Mouse (Mus musculus) frontal cortex, postnatal 25 days (tissue): ENCODE measurements around the gene Cdc37.

ENCODE experiments used
- DNase-seq, 2 experiments: peaks; one replicate each; pipeline ENCODE4 v3.0.0; 2022; ENCODE audit warnings: low spot score in 2 of 2

Gene Cdc37

DNA sequence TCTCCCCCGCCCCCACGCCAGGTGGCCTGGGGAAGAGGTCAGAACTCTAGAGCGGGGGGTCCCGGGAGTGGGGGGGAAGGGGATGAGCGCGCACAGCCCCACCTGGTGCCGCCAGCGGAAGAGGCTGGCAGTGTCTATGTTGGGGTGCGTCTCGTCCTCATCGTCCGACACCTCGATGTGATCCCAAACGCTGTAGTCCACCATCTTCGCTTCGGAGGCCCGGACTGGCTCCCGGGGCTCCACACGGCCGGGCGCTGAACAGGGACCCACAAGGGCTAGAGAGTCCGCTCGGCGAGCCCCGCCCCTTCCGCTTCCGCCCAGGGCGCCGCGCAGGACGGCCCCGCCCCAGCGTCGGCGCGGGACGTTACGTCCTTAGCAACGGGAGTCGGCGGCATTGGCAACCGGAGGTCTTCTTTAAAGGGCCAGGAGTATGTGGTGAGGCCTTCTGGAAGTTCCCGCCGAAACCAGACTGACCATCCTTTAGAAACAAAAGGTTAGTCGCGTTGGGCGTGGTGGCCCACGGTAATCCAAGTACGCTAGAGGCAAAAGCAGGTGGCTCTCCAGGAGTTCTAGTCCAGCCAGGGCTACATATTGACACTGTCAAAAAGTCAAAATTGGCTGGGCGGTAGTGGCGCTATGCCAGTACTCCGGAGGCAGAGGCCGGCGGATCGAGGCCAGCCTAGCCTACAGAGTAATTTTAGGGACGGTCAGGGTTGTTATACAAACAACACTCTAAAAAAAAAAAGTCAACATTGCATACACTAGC is at the start of gene Cdc37:
Cdc37 (minus strand) TSS at position 329 of the 766 bp plus-strand sequence.
- peak; percentile 78 to 85 for DNase-seq

DNA sequence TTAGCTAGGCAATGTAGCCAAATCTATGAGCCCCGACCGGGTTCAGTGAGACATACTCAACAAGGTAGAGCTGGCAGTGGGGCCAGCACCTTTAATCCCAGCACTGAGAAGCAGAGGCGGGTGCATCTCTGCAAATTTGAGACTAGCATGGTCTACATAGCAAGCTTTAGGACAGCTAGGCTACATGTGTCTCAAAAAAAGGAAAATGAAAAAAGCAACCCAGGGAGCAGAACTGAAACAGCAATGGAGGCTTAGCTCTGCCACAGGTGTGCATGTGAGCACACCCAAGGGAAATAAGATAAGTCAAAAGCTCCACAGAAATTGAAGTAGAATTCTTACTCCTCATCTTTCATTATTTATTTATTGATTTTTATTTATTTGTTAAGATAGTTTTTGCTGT is 49.2 kb upstream of the Cdc37 start:
- DNase-seq = no peak

DNA sequence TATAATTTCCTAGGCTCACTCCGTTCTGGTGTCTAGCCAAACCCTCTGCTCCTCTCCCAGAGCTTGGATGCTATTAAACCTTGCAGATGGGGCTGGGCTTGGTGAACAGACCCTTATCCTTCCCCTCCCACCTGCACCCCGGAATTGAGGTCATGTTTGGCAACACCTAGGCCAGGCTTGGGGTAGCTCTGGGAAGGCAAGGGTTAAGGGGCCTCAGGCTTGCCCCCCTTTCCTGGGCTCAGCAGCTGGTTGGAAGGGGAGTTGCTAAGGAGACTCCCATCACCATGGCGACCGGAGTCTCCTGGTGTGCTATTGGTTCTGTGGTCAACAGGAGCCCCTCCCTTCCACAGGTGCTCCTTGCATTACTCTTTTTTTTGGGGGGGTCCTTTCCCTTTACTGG is 48.2 kb upstream of the Cdc37 start:
- DNase-seq = peak; percentile 51 to 55

DNA sequence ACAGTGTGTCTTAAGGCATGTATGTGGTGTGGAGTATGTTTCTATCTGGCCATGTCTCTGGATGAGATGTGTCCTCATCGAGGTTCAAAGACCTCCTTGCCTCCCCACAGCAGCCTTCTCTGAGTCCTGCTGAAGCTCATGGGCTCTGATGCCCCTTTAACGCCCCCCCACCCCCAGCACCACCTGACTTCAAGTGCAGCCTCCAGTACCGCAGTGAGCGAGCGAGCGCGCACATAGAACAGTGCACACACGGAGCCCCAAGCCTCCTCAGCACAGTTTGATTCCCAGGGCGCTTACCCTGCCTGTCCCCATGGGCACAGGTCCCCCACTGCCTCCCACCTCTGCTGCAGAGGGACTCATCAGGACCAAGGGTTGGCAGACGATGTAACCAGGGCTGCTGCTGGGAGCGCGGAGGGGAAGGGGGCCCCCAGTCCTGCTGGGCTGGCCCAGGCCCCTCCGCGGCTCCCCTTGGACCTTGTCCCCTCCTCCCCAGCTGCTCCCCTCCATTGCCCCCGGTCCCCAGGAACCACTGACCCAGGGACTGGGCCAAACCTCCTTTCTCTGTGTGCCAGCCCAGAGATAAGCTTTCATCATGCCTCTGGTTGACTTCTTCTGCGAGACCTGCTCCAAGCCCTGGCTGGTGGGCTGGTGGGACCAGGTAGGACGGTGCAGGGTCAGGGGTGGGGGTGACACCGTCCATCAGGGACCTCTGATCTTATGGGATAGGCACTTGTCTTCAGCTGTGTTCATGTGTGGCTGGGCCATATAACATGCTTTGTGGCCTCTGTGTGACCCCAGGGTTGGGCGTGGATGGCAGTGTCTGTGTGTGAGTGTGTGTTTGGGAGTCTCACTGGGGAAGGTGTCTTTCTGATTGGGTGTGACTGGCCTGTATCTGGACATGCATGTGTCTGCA is 47.0 kb upstream of the Cdc37 start:
- peak in 1 of 2 experiments; percentile 47 for DNase-seq

DNA sequence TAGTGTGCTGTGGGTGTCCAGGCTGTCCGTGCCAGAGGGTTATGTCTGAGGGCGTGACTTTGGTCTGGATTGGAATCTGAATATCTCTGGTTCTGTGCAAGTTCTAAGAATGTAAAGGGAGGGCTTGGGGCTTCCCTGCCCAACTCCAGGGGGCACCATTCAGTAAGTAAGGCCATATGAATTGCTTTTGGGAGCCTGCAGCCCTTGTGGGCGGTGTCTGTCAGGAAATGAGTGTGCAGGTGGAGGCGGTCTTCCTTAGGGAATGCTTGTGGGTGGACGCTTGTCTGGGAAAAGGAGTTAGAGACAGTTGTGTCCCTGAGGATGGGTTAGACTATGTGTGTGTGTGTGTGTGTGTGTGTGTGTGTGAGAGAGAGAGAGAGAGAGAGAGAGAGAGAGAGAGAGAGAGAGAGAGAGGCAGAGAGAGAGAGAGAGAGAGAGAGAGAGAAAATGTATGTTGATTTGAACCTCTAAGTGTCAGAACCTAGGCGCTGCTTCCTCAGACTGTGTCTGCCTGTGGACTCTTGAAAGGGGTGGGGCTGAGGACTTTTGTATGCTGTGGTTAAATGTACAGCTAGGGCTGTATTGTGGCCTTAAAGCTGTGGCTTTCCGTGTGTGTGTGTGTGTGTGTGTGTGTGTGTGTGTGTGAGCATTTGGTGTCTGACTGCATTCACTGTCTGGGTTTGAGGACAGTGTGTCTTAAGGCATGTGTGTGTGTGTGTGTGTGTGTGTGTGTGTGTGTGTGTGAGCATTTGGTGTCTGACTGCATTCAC is 46.1 kb upstream of the Cdc37 start:
- DNase-seq = peak in 1 of 2 experiments; percentile 45

DNA sequence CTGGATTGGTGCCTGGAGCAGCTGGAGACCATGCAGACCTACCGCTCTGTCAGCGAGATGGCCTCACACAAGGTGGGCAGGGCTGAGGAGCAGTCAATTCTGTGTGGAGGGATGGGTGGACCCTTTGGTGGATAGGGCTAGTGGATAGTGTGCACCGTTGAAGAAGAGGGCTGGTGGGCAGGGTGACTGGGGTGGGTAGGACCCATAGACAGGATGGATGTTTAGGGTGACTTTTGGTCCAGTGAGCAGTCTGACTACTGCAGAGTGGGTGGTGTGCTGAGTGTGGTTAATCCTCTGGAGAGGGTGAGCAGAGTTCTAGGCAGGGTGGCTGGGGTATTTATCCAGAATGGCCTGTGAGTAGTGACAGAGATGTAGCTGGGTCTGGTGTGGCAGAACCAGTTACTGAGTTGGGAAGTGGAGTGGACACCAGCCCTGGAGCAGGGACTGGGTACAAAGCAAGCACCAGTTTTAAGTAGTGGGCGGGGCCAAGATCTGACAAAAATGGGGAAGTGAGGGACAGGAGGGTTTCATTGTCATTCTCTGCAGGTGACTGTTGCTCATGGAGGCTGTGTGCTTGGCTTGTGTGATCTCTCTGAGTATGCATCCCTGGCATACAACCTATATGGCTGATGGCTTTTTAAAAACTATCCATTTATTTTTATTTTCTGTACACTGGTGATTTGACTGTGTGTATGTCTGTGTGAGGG is 45.2 kb upstream of the Cdc37 start:
- DNase-seq = no peak

DNA sequence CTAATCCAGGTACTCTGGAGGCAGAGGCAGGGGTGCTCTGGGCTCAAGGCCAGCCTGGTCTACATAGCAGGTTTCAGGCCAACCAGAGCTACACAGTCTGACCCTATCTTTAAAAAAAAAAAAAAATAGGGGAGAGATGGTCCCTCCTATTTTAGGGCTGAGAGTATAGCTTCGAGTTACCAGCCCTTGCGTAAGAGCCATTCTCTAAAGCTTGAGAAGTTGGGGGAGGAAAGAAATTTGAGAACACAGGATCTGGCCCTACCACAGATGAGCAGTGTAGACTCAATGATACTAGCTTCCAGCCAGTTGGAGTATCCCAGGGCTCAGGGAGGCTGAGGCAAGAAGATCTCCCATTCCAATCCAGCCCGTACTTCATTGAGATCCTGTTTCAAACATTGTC is 44.0 kb upstream of the Cdc37 start:
- DNase-seq = no peak

DNA sequence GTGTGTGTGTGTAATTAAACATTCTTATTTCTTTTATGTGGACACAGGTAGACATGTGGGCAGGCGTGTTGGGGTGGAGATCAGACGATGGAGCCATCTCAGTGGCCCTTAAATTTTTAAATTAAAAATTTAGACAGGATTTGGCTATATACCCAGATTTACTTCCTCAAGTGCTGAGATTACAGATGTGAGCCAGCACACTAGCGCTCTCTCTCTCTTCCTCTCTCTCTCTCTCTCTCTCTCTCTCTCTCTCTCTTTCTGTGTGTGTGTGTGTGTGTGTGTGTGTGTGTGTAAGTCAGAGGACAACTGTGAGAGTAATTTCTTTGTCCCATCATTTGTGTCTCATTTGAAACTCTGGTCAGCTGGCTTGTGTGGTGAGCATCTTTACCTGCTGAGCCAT is 40.9 kb upstream of the Cdc37 start:
- no peak for DNase-seq

DNA sequence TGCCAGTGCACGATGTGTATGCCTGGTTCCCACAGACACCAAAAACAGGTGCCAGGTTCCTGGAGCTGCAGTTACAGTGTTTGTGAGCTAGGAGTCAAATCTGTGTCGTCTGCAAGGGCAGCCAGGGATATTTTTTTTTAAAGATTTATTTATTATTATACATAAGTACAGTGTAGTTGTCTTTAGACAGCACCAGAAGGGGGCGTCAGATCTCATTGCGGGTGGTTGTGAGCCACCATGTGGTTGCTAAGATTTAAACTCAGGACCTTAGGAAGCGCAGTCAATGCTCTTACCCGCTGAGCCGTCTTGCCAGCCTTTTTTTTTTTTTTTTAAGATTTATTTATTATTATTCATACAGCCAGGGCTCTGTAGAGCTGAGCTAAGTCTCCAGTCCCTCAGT is 40.1 kb upstream of the Cdc37 start:
- DNase-seq = no peak

DNA sequence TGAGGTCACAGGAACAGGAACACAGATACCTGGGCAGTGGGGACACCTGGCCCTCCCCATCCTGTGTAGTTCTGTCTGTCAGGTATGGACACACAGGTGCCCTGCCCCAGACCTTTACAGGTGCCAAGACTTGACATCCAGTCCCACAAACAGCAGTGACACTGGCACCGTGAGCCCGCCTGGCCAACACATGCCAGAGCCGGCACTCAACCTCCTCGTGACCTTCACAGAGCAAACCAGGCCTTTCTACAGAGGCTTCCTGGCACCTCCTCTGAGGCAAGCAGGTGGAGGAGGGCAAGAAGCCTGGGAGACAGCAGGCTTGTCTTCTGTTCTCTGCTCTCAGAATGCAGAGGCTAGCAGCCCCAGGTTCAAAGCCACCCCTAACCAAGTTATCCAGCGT is 35.7 kb upstream of the Cdc37 start:
- DNase-seq = no peak

DNA sequence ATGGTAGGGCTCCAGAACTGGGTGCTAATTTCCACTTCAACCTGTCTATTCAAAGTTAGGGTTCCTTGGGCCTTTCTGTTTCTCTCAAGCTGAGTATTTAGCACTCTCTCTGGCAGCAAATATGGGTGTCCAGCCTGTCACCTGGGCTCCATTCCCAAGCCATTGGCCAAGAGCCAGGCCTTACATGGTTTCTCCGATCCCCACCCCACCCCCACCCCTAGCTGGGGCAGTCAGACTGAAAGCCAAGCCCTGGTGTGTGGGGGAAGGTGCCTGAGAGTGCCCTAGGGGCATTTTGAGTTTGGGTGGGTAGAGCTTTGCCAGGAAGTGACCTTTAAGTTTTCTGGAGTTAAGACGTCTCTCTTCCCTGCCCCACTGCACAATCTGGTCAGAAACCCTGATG is 35.0 kb upstream of the Cdc37 start:
- DNase-seq = no peak

DNA sequence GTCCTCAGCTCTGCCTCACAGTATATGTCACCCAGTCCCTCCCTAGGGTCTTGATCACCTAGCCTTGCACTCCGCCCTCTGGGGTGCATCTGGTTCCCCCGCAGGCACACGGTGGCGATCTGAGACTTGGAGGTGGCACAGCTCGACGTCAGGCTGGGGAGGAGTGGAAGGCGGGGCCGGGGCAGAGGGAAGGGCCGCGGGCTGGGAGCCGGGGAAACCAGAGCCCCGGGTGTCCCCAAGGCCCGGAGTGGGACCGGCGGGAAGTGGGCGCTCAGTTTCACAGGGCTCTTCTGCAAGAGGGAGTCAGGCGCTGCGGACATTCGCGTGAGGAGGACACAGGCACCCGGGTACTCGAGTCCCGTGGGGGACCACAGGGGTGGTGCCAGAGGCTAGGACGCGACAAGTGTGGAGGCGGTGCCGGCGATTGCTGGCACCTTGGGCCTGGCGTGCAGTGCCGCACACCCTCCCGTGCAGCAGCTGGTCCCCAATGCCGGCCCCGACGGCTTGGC is 34.2 kb upstream of the Cdc37 start:
- DNase-seq = no peak

DNA sequence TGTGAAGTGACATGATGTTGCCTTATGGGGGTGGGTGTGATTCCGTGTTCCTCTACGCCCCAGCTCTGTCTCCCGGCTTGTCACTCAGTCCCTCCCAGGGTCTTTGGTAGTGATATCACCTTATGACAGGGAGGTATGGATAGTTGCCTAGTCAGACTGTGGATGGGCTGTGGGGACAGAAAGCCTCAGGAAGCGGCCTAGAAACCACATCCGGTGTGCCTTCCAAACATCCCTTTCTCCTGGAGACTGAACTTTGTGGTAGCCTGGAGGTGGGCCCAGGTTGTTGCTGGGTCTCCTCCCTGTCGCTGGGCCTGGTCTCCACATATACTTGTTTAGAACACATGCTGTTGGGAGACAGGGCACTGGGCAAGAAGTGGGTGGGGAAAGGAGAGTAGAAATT is 33.6 kb upstream of the Cdc37 start:
- no peak for DNase-seq

DNA sequence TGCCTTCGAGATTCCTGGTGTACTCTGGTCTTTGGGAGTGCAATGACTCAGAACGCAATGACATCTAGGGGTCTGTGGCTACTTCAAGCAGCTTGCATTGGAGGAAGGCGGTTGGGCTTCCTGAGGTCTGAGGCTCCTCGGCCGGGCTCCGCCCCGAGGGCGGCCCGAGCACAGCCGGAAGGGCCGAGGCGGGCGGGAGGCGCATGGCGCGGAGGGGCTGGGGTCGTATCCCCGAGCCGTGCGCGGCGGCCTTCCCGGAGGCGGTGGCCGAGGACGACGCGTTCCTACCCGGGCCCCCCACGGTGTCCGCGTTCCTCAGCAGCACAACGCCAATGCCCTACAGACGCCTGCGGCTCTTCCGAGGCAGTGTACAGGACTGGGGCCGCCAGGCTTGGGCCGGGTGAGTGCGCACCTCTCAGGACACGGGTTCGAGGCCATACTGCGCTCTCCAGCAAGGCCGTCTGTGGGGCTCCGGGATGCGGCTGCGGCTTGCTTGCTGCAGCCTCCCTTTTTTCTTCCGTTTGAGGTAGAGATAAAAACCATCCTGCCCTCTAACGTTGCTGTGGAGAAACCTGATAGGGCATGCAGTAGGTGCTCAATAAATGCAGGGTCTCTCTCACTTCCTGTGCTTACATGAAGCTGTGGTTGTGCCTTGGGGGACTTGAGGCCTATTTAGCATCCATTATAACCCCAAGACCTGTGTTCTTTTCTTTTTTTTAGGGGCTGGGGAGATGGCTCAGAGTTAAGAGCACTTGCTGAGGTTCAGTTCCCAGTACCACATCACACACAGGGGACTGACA is 31.8 kb upstream of the Cdc37 start:
- no peak for DNase-seq

DNA sequence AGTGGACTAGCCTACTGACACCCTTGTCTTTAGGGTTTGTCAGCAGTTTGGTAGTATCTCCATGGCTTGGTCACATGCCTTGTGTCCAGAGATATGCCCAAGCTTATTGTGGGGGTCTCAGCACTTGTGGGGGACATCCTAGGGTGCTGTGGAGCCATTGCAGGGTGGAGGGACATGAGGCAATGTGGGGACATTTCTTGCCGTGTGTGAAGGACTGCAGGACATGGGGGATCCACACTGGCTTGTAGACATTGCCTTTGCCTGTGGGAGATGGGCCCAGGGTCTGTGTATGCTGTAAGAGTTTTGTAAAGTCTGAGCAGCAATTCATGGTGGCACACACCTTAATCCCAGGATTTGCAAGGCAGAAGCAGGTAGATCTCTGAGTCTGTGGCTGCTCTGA is 31.1 kb upstream of the Cdc37 start:
- DNase-seq = no peak

DNA sequence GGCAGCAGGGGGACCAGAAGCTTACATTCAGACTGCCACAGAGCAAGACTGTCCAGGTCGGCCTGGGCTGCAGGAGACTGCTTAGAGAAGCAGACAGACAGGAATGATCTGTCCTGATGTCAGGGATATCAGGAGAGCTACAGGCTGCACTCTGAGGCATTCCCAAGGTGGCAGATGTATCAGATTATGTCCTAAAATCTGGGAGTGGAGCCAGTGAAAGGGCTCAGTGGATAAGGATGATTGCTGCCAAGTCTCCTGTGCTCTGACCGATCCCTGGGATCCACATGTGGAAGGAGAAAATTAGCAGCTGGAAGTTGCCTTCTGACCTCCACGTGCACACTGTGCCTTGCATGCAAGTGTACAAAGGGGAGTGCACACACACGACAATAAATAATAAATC is 30.6 kb upstream of the Cdc37 start:
- DNase-seq = no peak

DNA sequence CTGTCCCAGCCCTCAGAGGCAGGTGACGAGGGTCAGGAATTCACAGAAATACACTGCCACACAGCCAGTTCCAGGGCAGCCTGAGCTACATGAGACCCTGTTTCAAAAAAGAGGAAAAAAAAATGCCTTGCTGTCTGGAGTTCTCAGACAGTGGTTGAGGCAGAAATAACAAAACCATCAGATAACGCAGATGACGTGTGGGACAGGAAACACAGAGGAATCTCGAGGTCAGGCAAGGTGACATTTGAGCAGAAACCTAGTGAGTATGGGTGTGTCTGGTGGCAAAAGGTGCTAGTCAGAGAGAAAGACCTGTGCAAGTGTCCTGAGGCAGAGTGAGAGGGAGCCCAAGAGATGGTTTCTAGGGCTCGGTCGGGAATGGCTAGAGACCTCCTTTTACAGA is 22.6 kb upstream of the Cdc37 start:
- DNase-seq = no peak

DNA sequence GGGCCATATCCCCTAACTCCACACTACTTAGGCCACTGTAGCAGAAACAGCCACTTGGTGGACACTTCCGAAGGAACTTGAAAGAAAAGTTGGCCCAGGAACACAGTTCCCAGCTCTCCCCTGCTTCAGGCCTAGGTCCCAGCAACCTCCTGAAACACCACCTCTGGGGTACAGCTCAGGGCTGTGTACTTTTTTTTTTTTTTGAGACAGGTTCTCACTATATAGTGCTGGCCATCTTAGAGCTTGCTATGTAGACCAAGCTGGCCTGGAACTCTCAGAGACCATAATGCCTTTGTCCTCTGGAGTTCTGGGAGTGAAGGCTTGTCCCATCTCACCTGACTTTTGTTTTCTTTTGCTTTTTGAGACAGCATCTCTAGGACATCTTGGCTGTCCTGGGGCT is 19.4 kb upstream of the Cdc37 start:
- no peak for DNase-seq

DNA sequence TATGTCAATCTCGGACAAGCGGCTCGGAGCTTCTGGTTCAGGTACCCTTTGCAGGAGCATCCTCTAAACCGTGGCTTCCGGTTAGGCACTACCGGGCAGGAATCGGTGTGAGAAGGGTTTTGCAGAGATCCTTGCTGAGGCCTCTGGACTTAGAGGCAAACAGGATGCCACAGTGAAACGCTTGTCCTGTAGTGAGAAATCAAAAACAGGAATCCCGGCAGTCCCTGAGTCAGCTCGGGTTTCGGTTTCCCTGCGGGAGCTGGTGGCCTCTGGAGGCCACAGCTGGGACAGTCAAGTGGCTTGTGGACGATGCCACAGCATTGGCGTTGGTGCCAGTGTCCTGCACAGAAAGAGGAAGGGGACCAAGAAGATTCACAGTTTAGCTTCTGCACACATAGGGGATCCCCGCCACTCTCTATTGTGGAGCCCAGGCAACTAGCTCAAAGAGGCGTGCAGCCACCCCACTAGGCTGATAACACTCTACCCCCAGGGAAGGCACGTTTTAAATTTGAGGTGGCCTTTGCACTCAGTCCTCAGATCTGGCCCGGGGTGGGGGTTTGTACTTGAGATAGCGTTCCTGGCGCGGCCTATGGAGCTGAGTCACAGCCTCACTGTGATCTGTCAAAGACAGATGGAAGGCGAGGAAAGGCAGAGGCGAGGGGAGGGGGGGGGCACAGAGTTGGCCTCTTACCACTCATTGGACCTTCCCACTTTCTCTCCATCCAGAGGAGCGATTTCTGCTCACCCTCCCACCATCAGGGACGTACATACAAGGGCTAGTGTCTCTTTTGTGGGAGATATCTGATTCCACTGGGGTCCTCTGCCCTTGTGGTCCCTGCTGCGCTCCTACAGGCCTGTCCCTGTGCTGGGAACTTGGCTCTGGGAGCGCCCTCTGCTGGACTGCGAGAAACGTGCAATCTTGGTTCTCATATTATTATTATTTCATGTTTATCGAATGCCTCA is 18.7 kb upstream of the Cdc37 start:
- DNase-seq = peak in 1 of 2 experiments; percentile 50
